Mouse (Mus musculus) myocyte (in vitro differentiated cells): ENCODE results near the gene Snrk. TPM values are rescaled to one million over a fixed set of nuclear protein-coding genes. Genes with fewer than 3 reads are reported as not detected.
A peak's percentile ranks its signal among the peaks of the same experiment; 100 is the strongest.

Experiments
- H3K27me3 ChIP-seq: one replicate; pipeline ENCODE4 v1.6.1; 2011; ENCODE audit not compliant: control insufficient read depth, insufficient read depth, insufficient read length
- H3K36me3 ChIP-seq: one replicate; pipeline ENCODE4 v1.6.1; 2011; ENCODE audit not compliant: control insufficient read depth, insufficient read depth
- H3K4me2 ChIP-seq: one replicate; pipeline ENCODE4 v1.6.1; 2011; ENCODE audit warnings: low read depth, control low read depth
- H3K4me3 ChIP-seq: one replicate; pipeline ENCODE4 v1.5.1; 2011; ENCODE audit warnings: mild to moderate bottlenecking, control low read depth, moderate library complexity
- H3K79me2 ChIP-seq: one replicate; pipeline ENCODE4 v1.6.1; 2011; ENCODE audit not compliant: control insufficient read depth, insufficient read depth
- H3ac ChIP-seq: one replicate; pipeline ENCODE4 v1.6.1; 2011; ENCODE audit not compliant: control insufficient read depth, insufficient read length
- CEBPB ChIP-seq: IDR thresholded peaks from 2 replicates; pipeline ENCODE4 v1.6.1; 2011; ENCODE audit warnings: mild to moderate bottlenecking, moderate library complexity; ENCODE audit not compliant: poor library complexity, insufficient read depth, severe bottlenecking
- E2F4 ChIP-seq: IDR thresholded peaks from one replicate; pipeline ENCODE4 v1.6.1; 2011; ENCODE audit warnings: mild to moderate bottlenecking, control low read depth, moderate library complexity; ENCODE audit not compliant: insufficient read depth
- MAX ChIP-seq: IDR thresholded peaks from one replicate; pipeline ENCODE4 v1.6.1; 2011; ENCODE audit warnings: low read depth, mild to moderate bottlenecking, control low read depth
- MYOD1 ChIP-seq, 3 experiments: IDR thresholded peaks; one replicate each; pipeline ENCODE4 v1.6.1; 2011; ENCODE audit warnings: control low read depth in 2 of 3, low read depth in 2 of 3, mild to moderate bottlenecking in 2 of 3, moderate library complexity in 1 of 3; ENCODE audit not compliant: insufficient read length in 2 of 3, control insufficient read depth in 1 of 3
- MYOG ChIP-seq, 3 experiments: IDR thresholded peaks; one replicate each; pipeline ENCODE4 v1.6.1; 2011; ENCODE audit warnings: control low read depth in 2 of 3, low read depth in 2 of 3, mild to moderate bottlenecking in 2 of 3; ENCODE audit not compliant: insufficient read length in 2 of 3, control insufficient read depth in 1 of 3, insufficient read depth in 1 of 3
- POLR2A ChIP-seq: IDR thresholded peaks from one replicate; pipeline ENCODE4 v1.6.1; 2011; ENCODE audit warnings: low read depth, mild to moderate bottlenecking, control low read depth, moderate library complexity; ENCODE audit not compliant: insufficient read length
- POLR2AphosphoS2 ChIP-seq: IDR thresholded peaks from one replicate; pipeline ENCODE4 v1.6.1; 2011; ENCODE audit warnings: low read depth, control low read depth; ENCODE audit not compliant: insufficient read length
- REST ChIP-seq: IDR thresholded peaks from one replicate; pipeline ENCODE4 v1.6.1; 2011; ENCODE audit warnings: mild to moderate bottlenecking, control low read depth, moderate library complexity; ENCODE audit not compliant: insufficient read depth, insufficient read length
- SRF ChIP-seq: IDR thresholded peaks from one replicate; pipeline ENCODE4 v1.6.1; 2011; ENCODE audit warnings: low read depth; ENCODE audit not compliant: control insufficient read depth, insufficient read length
- TCF12 ChIP-seq: IDR thresholded peaks from one replicate; pipeline ENCODE4 v1.6.1; 2011; ENCODE audit warnings: mild to moderate bottlenecking, control low read depth; ENCODE audit not compliant: poor library complexity, insufficient read depth, severe bottlenecking
- TCF3 ChIP-seq: IDR thresholded peaks from one replicate; pipeline ENCODE4 v1.6.1; 2011; ENCODE audit warnings: low read depth, control low read depth; ENCODE audit not compliant: insufficient read length
- USF1 ChIP-seq: IDR thresholded peaks from one replicate; pipeline ENCODE4 v1.6.1; 2011; ENCODE audit warnings: low read depth, mild to moderate bottlenecking, control low read depth, moderate library complexity
- polyA plus RNA-seq: library from polyadenylated mRNA; unstranded; fragments of >200 nt; fragmentation: generic; extraction: Trizol; gene quantifications from one replicate; pipeline ENCODE4 v1.2.1, GENCODE M21; 2012; ENCODE audit warnings: missing spikeins

Gene Snrk
- polyA plus RNA-seq, 1 experiment: 9.9 TPM

DNA sequence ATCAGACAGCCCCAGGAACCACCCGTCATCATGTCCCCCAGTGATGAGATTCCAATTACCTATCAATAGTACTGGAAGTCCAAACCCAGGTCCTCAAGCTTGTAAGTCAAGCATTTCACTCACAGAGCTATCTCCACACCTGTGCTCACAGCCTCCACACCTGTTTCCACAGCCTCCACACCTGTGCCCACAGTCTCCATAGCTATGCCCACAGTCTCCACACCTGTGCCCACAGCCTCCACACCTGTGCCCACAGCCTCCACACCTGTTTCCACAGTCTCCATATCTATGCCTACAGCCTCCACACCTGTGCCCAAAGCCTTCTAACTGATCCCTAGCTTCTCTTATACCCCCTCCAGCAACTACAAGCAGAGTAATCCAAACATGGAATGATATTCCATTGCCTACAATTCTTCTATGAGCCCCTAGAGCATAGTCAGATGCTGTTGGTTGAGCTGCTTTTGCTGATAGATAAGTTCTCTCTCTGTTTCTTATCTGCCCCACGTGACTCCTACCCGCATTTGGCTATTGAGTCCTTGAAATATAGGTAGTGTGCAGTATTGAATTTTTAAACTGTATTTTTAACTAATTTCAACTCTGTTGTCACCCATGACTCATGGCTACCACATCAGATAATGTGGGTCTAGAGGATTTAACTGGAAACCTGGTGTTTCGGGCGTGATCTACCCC, 20.1 kb upstream of the Snrk start:
- Histone ChIP-seq H3ac (no peak overlapping the region), H3K4me3 (no peak overlapping the region), H3K27me3 (no peaks in the 10 kb centered on the region), H3K79me2 (no peaks in the 10 kb centered on the region), H3K36me3 (no peaks in the 10 kb centered on the region), H3K4me2 (no peak overlapping the region)
- TF ChIP-seq MYOG (IDR thresholded peaks at IDR 0.05; ENCODE audit: control insufficient read depth in 1 of 3, insufficient read depth in 1 of 3, insufficient read length in 2 of 3, low read depth in 2 of 3): peak in 2 of 3 experiments; percentile 78 to 94
- TF ChIP-seq TCF3: peak; percentile 90
- peak; percentile 64 for TF ChIP-seq USF1
- no peak for TF ChIP-seq POLR2A
- peak in 2 of 3 experiments; percentile 73 to 87 for TF ChIP-seq MYOD1 (IDR thresholded peaks at IDR 0.05; ENCODE audit: control insufficient read depth in 1 of 3, insufficient read length in 2 of 3, low read depth in 2 of 3)
- TF ChIP-seq REST: no peak

GRCm38 (mm10) chr9:122097535-122097934, 19.5 kb upstream of the Snrk start:
- Histone ChIP-seq H3K79me2 (no peaks in the 10 kb centered on the region), H3K4me3 (no peak overlapping the region), H3K27me3 (no peaks in the 10 kb centered on the region), H3ac (no peak overlapping the region), H3K4me2 (no peak overlapping the region), H3K36me3 (no peaks in the 10 kb centered on the region)
- no peak for TF ChIP-seq SRF
- TF ChIP-seq POLR2AphosphoS2: no peak
- TF ChIP-seq POLR2A: no peak
- TF ChIP-seq USF1: no peak
- no peak for TF ChIP-seq CEBPB
- TF ChIP-seq E2F4: no peak
- no peak for TF ChIP-seq MAX
- TF ChIP-seq REST: no peak
- no peak for TF ChIP-seq TCF12

GRCm38 (mm10) chr9:122100584-122101127, 16.4 kb upstream of the Snrk start:
- Histone ChIP-seq H3K79me2 (no peaks in the 10 kb centered on the region), H3K36me3 (no peaks in the 10 kb centered on the region), H3K4me2 (no peak overlapping the region), H3ac (no peak overlapping the region), H3K4me3 (no peak overlapping the region), H3K27me3 (no peaks in the 10 kb centered on the region)
- TF ChIP-seq TCF3 (no peak), TCF12 (no peak), USF1 (no peak), MYOD1 (IDR thresholded peaks at IDR 0.05; ENCODE audit: control insufficient read depth in 1 of 3, insufficient read length in 2 of 3, low read depth in 2 of 3) (no peak), SRF (no peak), POLR2AphosphoS2 (no peak), MAX (no peak), POLR2A (no peak), E2F4 (no peak), MYOG (IDR thresholded peaks at IDR 0.05; ENCODE audit: control insufficient read depth in 1 of 3, insufficient read depth in 1 of 3, insufficient read length in 2 of 3, low read depth in 2 of 3) (no peak), CEBPB (no peak)

- Histone ChIP-seq H3ac (no peak overlapping the region), H3K79me2 (no peaks in the 10 kb centered on the region), H3K27me3 (no peaks in the 10 kb centered on the region), H3K36me3 (no peaks in the 10 kb centered on the region), H3K4me2 (no peak overlapping the region), H3K4me3 (no peak overlapping the region)
- TF ChIP-seq MYOG (IDR thresholded peaks at IDR 0.05; ENCODE audit: control insufficient read depth in 1 of 3, insufficient read depth in 1 of 3, insufficient read length in 2 of 3, low read depth in 2 of 3) (no peak), CEBPB (no peak), TCF12 (no peak), MYOD1 (IDR thresholded peaks at IDR 0.05; ENCODE audit: control insufficient read depth in 1 of 3, insufficient read length in 2 of 3, low read depth in 2 of 3) (no peak), POLR2A (no peak), TCF3 (no peak), POLR2AphosphoS2 (no peak), MAX (no peak)
Measured at GRCm38 (mm10) chr9:122101196-122101595, 15.9 kb upstream of the Snrk start.
